Mouse (Mus musculus): ENCODE data around the gene Cyp2g1.
"Not testable (repeated sequence)": the region's sequence is repeated elsewhere in the genome, so short reads cannot be mapped to it uniquely, and the experiment has no call there.

Gene Cyp2g1

DNA sequence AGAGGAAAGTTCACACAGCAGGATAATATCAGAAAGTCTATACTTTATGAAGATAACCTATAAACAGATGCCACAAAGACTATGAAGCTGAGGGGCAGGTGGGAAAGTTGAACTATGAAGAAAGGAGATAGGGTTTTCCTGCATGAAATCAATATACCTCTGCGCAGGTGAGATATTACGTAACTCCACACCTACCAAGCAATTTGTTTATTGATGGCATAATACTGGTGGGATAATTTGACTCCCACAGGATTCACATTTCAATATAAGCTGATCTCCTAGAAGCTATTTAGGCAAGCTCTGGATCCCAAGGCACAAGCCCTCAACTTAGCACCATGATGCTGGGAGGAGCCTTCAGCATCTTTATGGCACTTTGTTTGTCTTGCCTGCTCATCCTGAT lies at the start of gene Cyp2g1:
TSS of gene Cyp2g1 (plus strand) at position 301 of the 400 bp plus-strand sequence.
- no peak for DNase-seq (ENCODE audit: low read depth)

DNA sequence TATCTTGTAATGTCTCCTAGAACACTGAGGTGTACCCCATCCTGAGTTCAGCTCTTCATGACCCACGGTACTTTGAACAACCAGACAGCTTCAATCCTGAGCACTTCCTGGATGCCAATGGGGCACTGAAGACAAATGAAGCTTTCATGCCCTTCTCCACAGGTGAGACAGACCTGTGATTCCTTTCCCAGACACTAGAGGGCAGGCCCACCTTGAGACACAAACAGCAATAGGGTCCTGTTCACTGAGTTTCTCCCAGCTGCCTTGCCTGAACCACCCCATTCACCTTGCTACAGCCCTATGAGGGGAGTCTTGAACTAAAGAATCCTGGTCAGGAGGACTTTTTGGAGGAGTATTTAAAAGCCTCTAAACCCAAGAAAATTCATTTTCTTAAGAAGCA lies 41.6 kb upstream of the Cyp2g1 start:
- DNase-seq (ENCODE audit: low read depth): no peak

- DNase-seq (ENCODE audit: low read depth): no peak
These were observed 38.7 kb upstream of the Cyp2g1 start for GRCm38 (mm10) chr7:26769881-26770470.

- DNase-seq (ENCODE audit: low read depth): no peak
These were observed 35.7 kb upstream of the Cyp2g1 start for GRCm38 (mm10) chr7:26772866-26773586.

DNA sequence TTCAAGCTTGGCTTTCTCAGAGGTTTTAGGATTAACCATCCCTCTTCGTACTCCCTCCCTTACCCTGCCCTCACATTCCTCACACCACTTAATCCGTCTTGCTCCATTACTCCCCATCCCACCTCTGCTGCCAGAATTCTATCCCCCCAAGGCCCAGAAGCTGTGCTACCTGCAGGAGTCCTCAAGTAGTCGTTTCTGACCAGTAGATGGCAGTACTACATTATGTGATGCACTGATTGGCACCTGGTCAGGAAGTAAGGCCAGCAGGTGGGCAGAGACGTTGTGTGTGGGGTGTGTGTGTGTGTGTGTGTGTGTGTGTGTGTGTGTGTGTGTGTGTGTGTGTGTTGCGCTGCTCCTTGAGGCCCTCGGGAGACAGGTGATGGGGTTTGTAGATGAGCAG lies 32.8 kb upstream of the Cyp2g1 start:
- DNase-seq (ENCODE audit: low read depth): no peak

GRCm38 (mm10) chr7:26777806-26778205 lies 30.9 kb upstream of the Cyp2g1 start:
- DNase-seq (ENCODE audit: low read depth): no peak

GRCm38 (mm10) chr7:26778474-26778873 lies 30.2 kb upstream of the Cyp2g1 start:
- DNase-seq (ENCODE audit: low read depth): peak; percentile 11

DNA sequence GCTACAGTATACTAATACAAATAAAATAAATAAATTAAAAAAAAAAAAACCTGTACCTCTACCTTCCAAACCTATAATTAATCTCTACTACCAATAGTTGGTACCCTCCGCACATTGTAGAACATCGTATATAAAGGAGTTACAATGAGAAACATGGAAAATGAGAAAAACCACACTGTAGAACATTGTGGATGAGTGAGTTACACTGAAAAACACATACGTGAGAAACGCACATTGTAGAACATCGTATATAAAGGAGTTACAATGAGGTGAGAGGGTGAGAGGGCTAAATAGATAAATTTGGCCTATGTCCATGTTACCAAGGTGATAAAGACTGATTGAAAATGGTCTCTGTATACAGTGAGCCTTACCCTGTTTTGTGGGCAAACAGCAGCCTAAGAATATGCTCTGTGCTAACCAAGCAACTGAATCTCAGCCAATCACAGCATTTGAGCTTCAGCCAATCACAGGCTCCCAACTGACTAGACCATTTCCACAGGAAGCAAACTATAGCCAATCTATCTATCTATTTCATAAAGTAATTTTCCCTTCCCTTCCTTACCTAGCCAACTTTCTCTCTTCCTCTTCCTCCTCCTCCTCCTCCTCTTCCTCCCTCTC lies 28.8 kb upstream of the Cyp2g1 start:
- DNase-seq (ENCODE audit: low read depth): no peak

GRCm38 (mm10) chr7:26780510-26780909 lies 28.2 kb upstream of the Cyp2g1 start:
- no peak for DNase-seq (ENCODE audit: low read depth)

GRCm38 (mm10) chr7:26780998-26781766 lies 27.5 kb upstream of the Cyp2g1 start:
- no peak for DNase-seq (ENCODE audit: low read depth)

- DNase-seq (ENCODE audit: low read depth): no peak
These were observed 26.9 kb upstream of the Cyp2g1 start for GRCm38 (mm10) chr7:26781767-26782131.

DNA sequence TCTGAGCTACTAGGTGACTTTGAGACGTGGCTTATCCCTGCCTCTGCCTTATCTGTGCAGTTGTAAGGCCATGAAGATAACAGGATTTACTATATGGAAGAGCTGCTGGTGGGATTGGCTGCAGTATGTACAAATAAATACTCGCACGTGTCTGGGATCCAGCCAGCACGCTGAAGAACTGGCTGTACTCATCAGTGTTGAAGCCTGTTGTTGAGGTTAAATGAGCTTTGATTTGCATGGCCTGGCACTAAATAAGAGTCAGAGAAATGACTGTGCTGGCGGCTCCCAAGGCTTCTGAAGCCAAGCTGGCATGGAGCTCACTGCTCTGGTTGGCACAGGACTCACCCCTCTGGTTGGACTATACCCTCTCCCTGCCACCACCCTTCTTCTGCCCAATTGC lies 25.5 kb upstream of the Cyp2g1 start:
- no peak for DNase-seq (ENCODE audit: low read depth)

GRCm38 (mm10) chr7:26786013-26786412 lies 22.7 kb upstream of the Cyp2g1 start:
- not testable (repeated sequence) for DNase-seq (ENCODE audit: low read depth)

- DNase-seq (ENCODE audit: low read depth): no peak
These were observed 18.7 kb upstream of the Cyp2g1 start for GRCm38 (mm10) chr7:26789984-26790383.

DNA sequence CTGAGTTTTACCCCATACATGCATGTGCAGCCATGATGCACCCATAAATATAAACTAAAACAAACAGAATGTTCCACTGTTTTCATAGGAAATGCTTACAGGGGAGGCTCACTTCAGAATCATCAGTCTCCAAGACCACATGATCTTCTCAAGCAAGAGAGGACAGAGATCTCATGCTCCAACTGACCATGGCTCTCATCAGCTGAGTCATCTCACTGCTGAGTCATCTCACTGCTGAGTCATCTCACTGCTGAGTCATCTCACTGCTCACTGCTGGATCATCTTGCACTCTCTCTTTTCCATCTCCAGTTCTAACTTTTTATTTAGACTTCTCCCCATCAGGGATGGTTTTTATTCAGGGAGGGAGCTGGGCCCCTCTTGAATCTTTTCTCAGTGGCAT lies 8.6 kb upstream of the Cyp2g1 start:
- DNase-seq (ENCODE audit: low read depth): no peak

DNA sequence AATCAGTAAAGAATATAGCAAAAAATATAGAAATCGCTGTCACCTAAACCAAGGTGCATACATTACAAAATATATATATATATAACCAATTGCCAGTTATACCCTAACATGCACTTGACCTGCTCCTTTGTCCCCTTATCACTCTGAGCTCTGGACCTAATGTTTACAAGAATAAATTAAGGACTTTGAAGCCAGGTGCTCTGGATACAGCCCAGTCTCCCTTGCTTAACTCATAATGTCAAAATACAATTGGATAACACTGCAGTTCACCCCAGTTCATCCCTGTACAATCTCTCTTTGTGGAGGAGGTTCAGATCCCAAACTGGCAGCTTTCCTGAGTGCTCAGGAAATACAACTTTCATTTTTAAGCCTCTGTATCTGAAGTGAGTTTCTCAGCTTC lies 7.7 kb upstream of the Cyp2g1 start:
- DNase-seq (ENCODE audit: low read depth): no peak

GRCm38 (mm10) chr7:26831556-26832292 lies 23.0 kb downstream of the Cyp2g1 start:
- not testable (repeated sequence) for DNase-seq (ENCODE audit: low read depth)

GRCm38 (mm10) chr7:26832668-26833067 lies 24.0 kb downstream of the Cyp2g1 start:
- DNase-seq (ENCODE audit: low read depth): not testable (repeated sequence)

DNA sequence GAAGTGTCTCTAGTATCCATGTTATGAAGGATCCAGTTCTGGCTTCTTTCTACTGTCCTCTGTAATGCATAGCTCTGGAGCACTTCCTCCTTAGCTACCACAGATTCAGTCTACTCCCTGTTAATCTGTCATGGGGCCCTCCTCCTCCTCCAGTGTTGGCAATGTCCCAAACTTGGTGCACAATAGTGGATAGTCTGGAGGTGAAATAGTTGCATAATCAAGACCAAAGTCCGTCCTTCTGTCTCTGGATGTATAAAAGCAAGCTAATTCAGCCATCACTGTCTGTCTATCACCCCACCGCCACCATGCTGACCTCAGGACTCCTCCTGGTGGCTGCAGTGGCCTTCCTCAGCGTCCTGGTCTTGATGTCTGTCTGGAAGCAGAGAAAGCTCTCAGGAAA lies 26.4 kb downstream of the Cyp2g1 start, which contains the start of gene Cyp2a5:
TSS of gene Cyp2a5 (plus strand) at position 247 of the 400 bp plus-strand sequence.
- DNase-seq (ENCODE audit: low read depth): not testable (repeated sequence)

GRCm38 (mm10) chr7:26843400-26843799 lies 34.7 kb downstream of the Cyp2g1 start:
- not testable (repeated sequence) for DNase-seq (ENCODE audit: low read depth)

DNA sequence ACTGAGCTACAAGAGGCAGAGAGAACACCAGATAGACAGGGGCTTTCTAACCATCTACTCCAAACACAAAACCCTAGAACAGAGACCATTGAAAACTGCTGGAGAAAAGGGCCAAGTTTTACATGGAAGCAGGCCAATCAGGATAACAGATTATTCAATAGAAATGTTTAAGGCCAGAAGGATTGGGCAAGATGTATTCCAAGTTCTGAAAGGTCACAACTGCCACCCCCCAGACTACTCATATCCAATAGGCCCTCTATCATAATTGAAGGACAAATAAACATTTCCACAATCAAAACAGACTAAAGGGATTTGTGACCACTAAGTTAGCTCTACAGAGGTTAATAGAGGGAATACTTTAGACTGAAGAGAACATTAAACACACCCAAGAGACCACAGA lies 41.4 kb downstream of the Cyp2g1 start:
- DNase-seq (ENCODE audit: low read depth): not testable (repeated sequence)
